Mouse (Mus musculus) ES-Bruce4 (cell line): ENCODE data around the gene Ino80.

ENCODE experiments used
- CTCF ChIP-seq: IDR thresholded peaks from one replicate; pipeline ENCODE4 v1.8.1; 2011; ENCODE audit warnings: low read depth, low read length
- POLR2A ChIP-seq: IDR thresholded peaks from one replicate; pipeline ENCODE4 v1.8.1; 2011; ENCODE audit warnings: low read length; ENCODE audit not compliant: insufficient read depth

GRCm38 (mm10) chr2:119454558-119454957 lies 22.9 kb downstream of the Ino80 start:
- TF ChIP-seq CTCF, result no peak
- TF ChIP-seq POLR2A, result no peak
